Mouse (Mus musculus): ENCODE data around the gene Ssh1. TPM values are rescaled to one million over a fixed set of nuclear protein-coding genes. Genes with fewer than 3 reads are reported as not detected.

The Ssh1 gene
- total RNA-seq, 2 experiments from 2014 or later = 24.3 to 27.1 TPM

- no peak for DNase-seq (ENCODE audit: low spot score in 2 of 2)
These were observed 2.8 kb upstream of the Ssh1 start for GRCm38 (mm10) chr5:113996458-113996857.

GRCm38 (mm10) chr5:113993031-113993486, 635 bp downstream of the Ssh1 start:
- DNase-seq (ENCODE audit: low spot score in 2 of 2) = peak in 1 of 2 experiments; percentile 51

GRCm38 (mm10) chr5:113992339-113992831, 1.3 kb downstream of the Ssh1 start:
- DNase-seq (ENCODE audit: low spot score in 2 of 2) = no peak

GRCm38 (mm10) chr5:113991141-113991540, 2.6 kb downstream of the Ssh1 start:
- no peak for DNase-seq (ENCODE audit: low spot score in 2 of 2)

- DNase-seq (ENCODE audit: low spot score in 2 of 2) = no peak
These were observed 3.1 kb downstream of the Ssh1 start for GRCm38 (mm10) chr5:113990593-113990992.

- DNase-seq (ENCODE audit: low spot score in 2 of 2) = no peak
These were observed 4.2 kb downstream of the Ssh1 start for GRCm38 (mm10) chr5:113989437-113990024.

- no peak for DNase-seq (ENCODE audit: low spot score in 2 of 2)
These were observed 7.3 kb downstream of the Ssh1 start for GRCm38 (mm10) chr5:113986182-113986961.

- no peak for DNase-seq (ENCODE audit: low spot score in 2 of 2)
These were observed 8.0 kb downstream of the Ssh1 start for GRCm38 (mm10) chr5:113985737-113986136.

- no peak for DNase-seq (ENCODE audit: low spot score in 2 of 2)
These were observed 9.5 kb downstream of the Ssh1 start for GRCm38 (mm10) chr5:113984025-113984740.

- DNase-seq (ENCODE audit: low spot score in 2 of 2) = no peak
These were observed 10.2 kb downstream of the Ssh1 start for GRCm38 (mm10) chr5:113983541-113983940.

GRCm38 (mm10) chr5:113981843-113982242, 11.9 kb downstream of the Ssh1 start:
- no peak for DNase-seq (ENCODE audit: low spot score in 2 of 2)

- DNase-seq (ENCODE audit: low spot score in 2 of 2) = no peak
These were observed 12.5 kb downstream of the Ssh1 start for GRCm38 (mm10) chr5:113981171-113981570.

GRCm38 (mm10) chr5:113980511-113980910, 13.2 kb downstream of the Ssh1 start:
- DNase-seq (ENCODE audit: low spot score in 2 of 2) = no peak

GRCm38 (mm10) chr5:113977309-113977708, 16.4 kb downstream of the Ssh1 start:
- no peak for DNase-seq (ENCODE audit: low spot score in 2 of 2)

GRCm38 (mm10) chr5:113976597-113976996, 17.1 kb downstream of the Ssh1 start:
- DNase-seq (ENCODE audit: low spot score in 2 of 2) = no peak

GRCm38 (mm10) chr5:113975538-113976215, 18.0 kb downstream of the Ssh1 start:
- no peak for DNase-seq (ENCODE audit: low spot score in 2 of 2)

GRCm38 (mm10) chr5:113974576-113974975, 19.1 kb downstream of the Ssh1 start:
- no peak for DNase-seq (ENCODE audit: low spot score in 2 of 2)

- DNase-seq (ENCODE audit: low spot score in 2 of 2) = no peak
These were observed 19.9 kb downstream of the Ssh1 start for GRCm38 (mm10) chr5:113973790-113974189.

GRCm38 (mm10) chr5:113972589-113973515, 20.8 kb downstream of the Ssh1 start:
- DNase-seq (ENCODE audit: low spot score in 2 of 2) = no peak

GRCm38 (mm10) chr5:113971434-113971960, 22.2 kb downstream of the Ssh1 start:
- DNase-seq (ENCODE audit: low spot score in 2 of 2) = no peak

Measured in left cerebral cortex, adult 18-20 months (tissue).